Mouse (Mus musculus) right cerebral cortex, postnatal 25 days (tissue): Measurements from ENCODE around the gene Ccdc120.
A peak's percentile ranks its signal among the peaks of the same experiment; 100 is the strongest.

Experiments
- DNase-seq: peaks from one replicate; pipeline ENCODE4 v3.0.0; 2022

Ccdc120 gene

GRCm38 (mm10) chrX:7750432-7751116 is at the start of gene Ccdc120:
Ccdc120 (minus strand) TSS chrX:7750905.
- peak; percentile 75 for DNase-seq

- no peak for DNase-seq
Measured at GRCm38 (mm10) chrX:7797327-7797726, 46.6 kb upstream of the Ccdc120 start.

- DNase-seq: no peak
Measured at GRCm38 (mm10) chrX:7795016-7795415, 44.3 kb upstream of the Ccdc120 start.

- DNase-seq: no peak
Measured at GRCm38 (mm10) chrX:7793361-7793760, 42.7 kb upstream of the Ccdc120 start.

GRCm38 (mm10) chrX:7790309-7790708 is 39.6 kb upstream of the Ccdc120 start:
- no peak for DNase-seq

- DNase-seq: peak; percentile 62
Measured at GRCm38 (mm10) chrX:7789542-7790136, 38.9 kb upstream of the Ccdc120 start, which contains the start of gene Gripap1. Gripap1 (plus strand) TSS chrX:7789765.

GRCm38 (mm10) chrX:7782603-7783092 is 31.9 kb upstream of the Ccdc120 start:
- no peak for DNase-seq

- DNase-seq: no peak
Measured at GRCm38 (mm10) chrX:7779294-7779693, 28.6 kb upstream of the Ccdc120 start.

- no peak for DNase-seq
Measured at GRCm38 (mm10) chrX:7778450-7779244, 27.9 kb upstream of the Ccdc120 start.

GRCm38 (mm10) chrX:7776329-7777082 is 25.8 kb upstream of the Ccdc120 start:
- peak; percentile 35 for DNase-seq

- DNase-seq: no peak
Measured at GRCm38 (mm10) chrX:7775501-7776205, 24.9 kb upstream of the Ccdc120 start.

- no peak for DNase-seq
Measured at GRCm38 (mm10) chrX:7772766-7773165, 22.1 kb upstream of the Ccdc120 start.

GRCm38 (mm10) chrX:7769302-7770017 is 18.8 kb upstream of the Ccdc120 start:
- DNase-seq: no peak

GRCm38 (mm10) chrX:7765764-7766163 is 15.1 kb upstream of the Ccdc120 start:
- peak; percentile 37 for DNase-seq

GRCm38 (mm10) chrX:7765281-7765670 is 14.6 kb upstream of the Ccdc120 start:
- no peak for DNase-seq

- no peak for DNase-seq
Measured at GRCm38 (mm10) chrX:7764657-7765280, 14.1 kb upstream of the Ccdc120 start.

GRCm38 (mm10) chrX:7763631-7764393 is 13.1 kb upstream of the Ccdc120 start:
- DNase-seq: peak; percentile 6

GRCm38 (mm10) chrX:7762921-7763197 is 12.2 kb upstream of the Ccdc120 start:
- DNase-seq: no peak

- DNase-seq: peak; percentile 87
Measured at GRCm38 (mm10) chrX:7762137-7762920, 11.6 kb upstream of the Ccdc120 start, which contains the start of gene Tfe3. Tfe3 (plus strand) TSS chrX:7762560.
